In the genomic region with DNA sequence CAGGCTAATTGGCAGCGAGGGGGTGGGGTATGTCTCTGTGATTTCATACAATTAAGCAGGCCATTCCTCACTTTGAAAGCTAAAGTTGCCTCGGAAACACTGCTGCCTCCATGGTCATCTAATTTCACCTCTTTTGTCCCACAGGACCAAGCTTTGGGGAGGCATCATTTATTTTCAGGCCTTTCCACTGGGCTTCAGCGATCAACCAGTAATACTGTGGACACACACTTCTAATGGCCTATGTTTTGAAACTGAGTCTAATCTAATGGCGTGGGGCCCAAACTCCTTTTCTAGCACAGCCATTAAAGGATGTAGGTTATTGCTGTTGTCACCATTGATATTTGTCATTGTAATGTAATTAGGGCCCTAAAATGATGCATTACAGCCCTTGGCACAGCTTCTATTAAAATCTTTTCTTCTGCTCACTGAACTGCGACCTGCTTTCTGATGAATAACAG, we compare ENCODE assay signal across 9 mouse cellular contexts. TPM values are rescaled to one million over a fixed set of nuclear protein-coding genes. Genes with fewer than 3 reads are reported as not detected.
A peak's percentile ranks its signal among the peaks of the same experiment; 100 is the strongest.
DNase-seq lines count a peak whose midpoint lies in the region; ATAC-seq and TF ChIP-seq lines count a peak whose summit lies in the region.
"Had no signal": no experiment of that assay in that cellular context is flagged by ENCODE, and none has a peak within 500 bp of the region (broad histone marks: within the 10 kb centered on the region; RNA-seq: fewer than 3 reads in every experiment).

No protein-coding gene starts in this region.

- peaks cover 29% of the 10 kb centered on the region for H3K4me1 ChIP-seq in hindbrain, embryonic 13.5 days (replicated peaks)
- H3K4me1 ChIP-seq in midbrain, postnatal 0 days (ENCODE audit: insufficient read depth, low read length) = no peaks in the 10 kb centered on the region

- ATAC-seq in frontal cortex, adult (ENCODE audit: low TSS enrichment) = no peak
- peak; percentile 83 for ATAC-seq in hindbrain, embryonic 13.5 days (ENCODE audit: low FRiP score)
- ATAC-seq in midbrain, postnatal 0 days (ENCODE audit: low FRiP score) = no peak

- H3K4me3 ChIP-seq in hindbrain, embryonic 13.5 days = no peak overlapping the region
- H3K4me3 ChIP-seq in midbrain, postnatal 0 days (ENCODE audit: low read depth, low read length) = no peak overlapping the region

- no peaks in the 10 kb centered on the region for H3K36me3 ChIP-seq in hindbrain, embryonic 13.5 days
- no peaks in the 10 kb centered on the region for H3K36me3 ChIP-seq in midbrain, postnatal 0 days (ENCODE audit: insufficient read depth, low read length)

- 0 out of 2 replicates have a peak, but pooled peaks cover 4% of the 10 kb centered on the region for H3K27me3 ChIP-seq in hindbrain, embryonic 13.5 days
- H3K27me3 ChIP-seq in midbrain, postnatal 0 days (ENCODE audit: insufficient read depth, low read length) = no peaks in the 10 kb centered on the region

- 17% methylated on average over 5 of the region's 5 CpGs for WGBS in hindbrain, embryonic 13.5 days
- WGBS in midbrain, postnatal 0 days = 19% methylated on average over 5 of the region's 5 CpGs

- no peaks in the 10 kb centered on the region for H3K9me3 ChIP-seq in hindbrain, embryonic 13.5 days
- no peaks in the 10 kb centered on the region for H3K9me3 ChIP-seq in midbrain, postnatal 0 days (ENCODE audit: low read length)

- H3K9ac ChIP-seq in hindbrain, embryonic 13.5 days = no peak overlapping the region
- no peak overlapping the region for H3K9ac ChIP-seq in midbrain, postnatal 0 days (replicated peaks; ENCODE audit: low read length, poor library complexity, severe bottlenecking)

- no peak overlapping the region for H3K4me2 ChIP-seq in hindbrain, embryonic 13.5 days
- no peak overlapping the region for H3K4me2 ChIP-seq in midbrain, postnatal 0 days (ENCODE audit: low read depth, low read length, poor library complexity, severe bottlenecking)

- no peak for TF ChIP-seq CTCF in midbrain, postnatal 0 days (IDR thresholded peaks at IDR 0.05)

- peak overlapping the region; percentile 58 for H3K27ac ChIP-seq in hindbrain, embryonic 13.5 days
- H3K27ac ChIP-seq in midbrain, postnatal 0 days (ENCODE audit: low read depth, low read length) = no peak overlapping the region

- DNase-seq in frontal cortex, adult 2 months (ENCODE audit: extremely low spot score in 1 of 2, low spot score in 1 of 2) = peak; percentile 21 to 27
- DNase-seq in embryo, embryonic 11.5 days (ENCODE audit: low read depth, low spot score) = peak; percentile 29
- DNase-seq in midbrain, postnatal 0 days (ENCODE audit: low spot score) = peak; percentile 71
- DNase-seq in frontal cortex, postnatal 25 days (ENCODE audit: low spot score in 2 of 2) = no peak
- DNase-seq in adipocyte (ENCODE audit: low spot score) = no peak
- no peak for DNase-seq in spleen, postnatal 36 days (ENCODE audit: low spot score in 2 of 2)
- DNase-seq: heart, postnatal 10 days had no signal

RNA-seq across cellular contexts. Expression of a gene that starts 31.3 kb away (rescaled TPM):
- 20.9 and 24.3 TPM in 2 replicates for polyA plus RNA-seq in frontal cortex, adult 2 months (2012; rRNA removed)
- 26.0 and 27.0 TPM in 2 replicates for polyA plus RNA-seq in hindbrain, embryonic 13.5 days (2015; fragmentation: Nextera tagmentation; extraction: Ambion mirVana)
- 54.6 and 69.8 TPM in 2 replicates for total RNA-seq in midbrain, postnatal 0 days (2014; rRNA removed)
- polyA plus RNA-seq in midbrain, postnatal 0 days (2015; fragmentation: Nextera tagmentation; extraction: Ambion mirVana) = 20.4 and 21.4 TPM in 2 replicates

Comparison
In these comparisons a context has a peak if more than half of its experiments do, and no peak if none do; other contexts are left out.
1. DNase-seq: peak in frontal cortex, adult 2 months (2 of 2), embryo, embryonic 11.5 days (single experiment) and midbrain, postnatal 0 days (single experiment); none in frontal cortex, postnatal 25 days (0 of 2), adipocyte (single experiment) and spleen, postnatal 36 days (0 of 2).